Mouse (Mus musculus) ES-E14 (cell line): ENCODE data around the gene Nsun2.

Experiments
- HCFC1 ChIP-seq: IDR thresholded peaks from 2 replicates; pipeline ENCODE4 v1.6.1; 2012; ENCODE audit warnings: low read length, inconsistent platforms, borderline replicate concordance; ENCODE audit not compliant: insufficient read depth
- MAFK ChIP-seq: IDR thresholded peaks from 2 replicates; pipeline ENCODE4 v1.6.1; 2014; ENCODE audit warnings: mild to moderate bottlenecking, low read depth, low read length, inconsistent platforms; ENCODE audit not compliant: insufficient read depth

- TF ChIP-seq MAFK (no peak), HCFC1 (no peak)
Observed at GRCm38 (mm10) chr13:69556728-69557127, 23.2 kb downstream of the Nsun2 start.
